In the genomic region with DNA sequence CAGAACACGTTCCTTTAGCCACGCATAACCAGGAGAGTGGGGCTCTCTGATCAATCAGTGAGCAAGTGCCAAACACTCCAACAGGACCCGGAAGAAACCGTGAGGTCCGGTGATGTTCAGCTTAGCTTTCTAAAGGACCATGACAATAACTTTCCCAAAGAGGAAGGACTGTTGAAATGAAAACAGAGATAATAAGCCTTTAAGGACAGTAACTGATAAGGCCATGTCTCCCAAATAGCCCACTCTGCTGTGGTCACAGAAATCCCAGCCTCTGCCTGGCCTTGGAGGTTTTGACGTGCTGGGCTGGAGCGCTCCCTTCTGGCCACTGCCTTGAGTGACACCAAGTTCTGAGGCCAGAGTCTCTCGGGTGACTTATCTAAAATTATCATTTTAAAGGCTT, we compare ENCODE assay signal across 8 mouse cellular contexts. TPM values are rescaled to one million over a fixed set of nuclear protein-coding genes. Genes with fewer than 3 reads are reported as not detected.
DNase-seq lines count a peak whose midpoint lies in the region; ATAC-seq and TF ChIP-seq lines count a peak whose summit lies in the region.

No protein-coding gene starts in this region.

- TF ChIP-seq EP300 in heart, adult 2 months (IDR thresholded peaks at IDR 0.05; ENCODE audit: insufficient read depth, low read depth, low read length): no peak

- no peak overlapping the region for H3K9ac ChIP-seq in heart, adult 2 months (ENCODE audit: low read depth, low read length)
- no peak overlapping the region for H3K9ac ChIP-seq in liver, embryonic 16.5 days (ENCODE audit: low read depth, low read length)

- H3K4me2 ChIP-seq in liver, embryonic 16.5 days (ENCODE audit: low read depth, low read length): peak overlapping the region; percentile 52

- peak; percentile 61 for TF ChIP-seq CTCF in heart, adult 2 months (IDR thresholded peaks at IDR 0.05)

- no peaks in the 10 kb centered on the region for H3K4me1 ChIP-seq in heart, adult 2 months (ENCODE audit: control insufficient read depth, insufficient read depth, low read length)
- H3K4me1 ChIP-seq in liver, embryonic 16.5 days (ENCODE audit: control insufficient read depth, low read depth, low read length): peaks cover 10% of the 10 kb centered on the region

- no peak overlapping the region for H3K27ac ChIP-seq in heart, adult 2 months
- H3K27ac ChIP-seq in liver, embryonic 16.5 days (ENCODE audit: low read length): peak overlapping the region; percentile 31

- H3K36me3 ChIP-seq in heart, adult 2 months (ENCODE audit: control insufficient read depth, insufficient read depth, low read length): no peaks in the 10 kb centered on the region
- H3K36me3 ChIP-seq in liver, embryonic 16.5 days (ENCODE audit: control insufficient read depth, insufficient read depth): no peaks in the 10 kb centered on the region
- no peaks in the 10 kb centered on the region; the same call in 1 of the 2 replicates for H3K36me3 ChIP-seq in splenic B cell, adult 2 months (ENCODE audit: control insufficient read depth, insufficient read depth, low read length, poor library complexity, severe bottlenecking)

- H3K79me2 ChIP-seq in heart, adult 2 months (replicated peaks; ENCODE audit: control insufficient read depth, insufficient read depth, low read length): no peaks in the 10 kb centered on the region

- DNase-seq in heart, adult 2 months: no peak
- no peak for DNase-seq in heart, adult 8-10 months (ENCODE audit: low spot score)
- peak; percentile 21 for DNase-seq in right cerebral cortex, postnatal 4 days
- no peak for DNase-seq in right cerebral cortex, adult 18-20 months
- peak; percentile 29 for DNase-seq in embryo, embryonic 9.5 days (ENCODE audit: extremely low spot score)
- DNase-seq in splenic B cell, adult 2 months (ENCODE audit: low read depth, low spot score): peak; percentile 82
- DNase-seq in urinary bladder, adult 18-20 months (ENCODE audit: low spot score in 2 of 2): no peak

- ATAC-seq in liver, embryonic 16.5 days (ENCODE audit: low read depth): peak; percentile 83

- no peaks in the 10 kb centered on the region for H3K9me3 ChIP-seq in liver, embryonic 16.5 days (replicated peaks; ENCODE audit: control insufficient read depth, low read length)

- no peak for TF ChIP-seq POLR2A in heart, adult 2 months (IDR thresholded peaks at IDR 0.05; ENCODE audit: insufficient read depth, low read depth, low read length)

- H3K27me3 ChIP-seq in heart, adult 2 months (ENCODE audit: control insufficient read depth, insufficient read depth, low read length): no peaks in the 10 kb centered on the region
- H3K27me3 ChIP-seq in liver, embryonic 16.5 days (ENCODE audit: control insufficient read depth, insufficient read depth, low read depth, low read length): no peaks in the 10 kb centered on the region
- H3K27me3 ChIP-seq in splenic B cell, adult 2 months (ENCODE audit: control insufficient read depth, insufficient read depth, low read length, poor library complexity, severe bottlenecking): no peaks in the 10 kb centered on the region

- 25% methylated on average over 8 of the region's 8 CpGs for WGBS in heart, adult 2 months
- 15% methylated on average over 8 of the region's 8 CpGs for WGBS in liver, embryonic 16.5 days (ENCODE audit: insufficient replicate concordance)

- intact Hi-C loops in heart, adult 2 months (cut with DNase I): no loop called here

- H3K4me3 ChIP-seq in heart, adult 2 months: no peak overlapping the region
- H3K4me3 ChIP-seq in liver, embryonic 16.5 days (ENCODE audit: low read depth, low read length): no peak overlapping the region

RNA-seq across cellular contexts. Expression of a gene that starts 39.7 kb away (rescaled TPM):
- total RNA-seq in heart, adult 2 months (2021): 10 to 100 TPM; 12.9 to 15.2 TPM
- 6.6 and 12.4 TPM in 2 replicates for polyA plus RNA-seq in heart, adult 2 months (2012; rRNA removed)
- 10 to 100 TPM; 11.6 to 15.0 (median 13.4) TPM for total RNA-seq in heart, adult 8-10 months (2022)
- 2.0 and 2.3 TPM in 2 replicates for polyA plus RNA-seq in liver, embryonic 16.5 days (2015; fragmentation: Nextera tagmentation; extraction: Ambion mirVana)

Comparison
In these comparisons a context has a peak if more than half of its experiments do, and no peak if none do; other contexts are left out.
1. DNase-seq: peak in right cerebral cortex, postnatal 4 days (single experiment), embryo, embryonic 9.5 days (single experiment) and splenic B cell, adult 2 months (single experiment); none in heart, adult 2 months (0 of 2), heart, adult 8-10 months (single experiment), right cerebral cortex, adult 18-20 months (single experiment) and urinary bladder, adult 18-20 months (0 of 2).